Mouse (Mus musculus) spleen, embryonic (tissue): ENCODE measurements at regions not wholly inside any gene's neighbourhood (a gene's known extent, or its start where the extent isn't known, plus 50 kb on each side); places are given as distances from the start of the nearest gene placed in this dataset.

Source experiments
- CTCF ChIA-PET: fragments of 350-600 bp; sonication (Branson Sonifier 250); formaldehyde crosslinking; loops from one replicate; lab custom pipeline; 2022; lab: Charles Lee

DNA sequence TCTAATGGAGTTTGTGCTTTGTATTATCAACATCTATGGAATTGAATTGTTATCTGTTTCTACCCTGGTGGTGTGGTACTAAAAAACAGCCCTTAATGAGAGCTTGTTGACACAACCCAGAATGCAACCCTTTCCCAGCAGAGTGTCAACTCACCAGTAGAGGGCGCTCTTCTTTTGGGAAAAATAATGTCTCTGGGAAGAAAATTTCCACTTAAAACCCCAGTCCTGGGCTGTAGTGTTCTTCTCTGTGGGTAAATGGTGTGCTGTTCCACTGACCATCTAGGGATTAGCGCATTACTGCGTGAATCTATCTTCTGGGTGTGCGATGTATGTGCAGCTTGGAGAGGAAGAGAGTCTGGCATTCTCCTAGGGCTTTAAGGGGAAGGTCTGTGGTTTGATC is 106.5 kb upstream of the Slc30a5 start:
- CTCF ChIA-PET = interaction anchor here (0.8 kb wide), 1 partner anchor 388 kb away, joined by 3 read pairs; no protein-coding TSS in a partner anchor

- CTCF ChIA-PET = no interaction called here
These were observed 100.0 kb upstream of the Slc30a5 start for GRCm38 (mm10) chr13:100933265-100933664.

DNA sequence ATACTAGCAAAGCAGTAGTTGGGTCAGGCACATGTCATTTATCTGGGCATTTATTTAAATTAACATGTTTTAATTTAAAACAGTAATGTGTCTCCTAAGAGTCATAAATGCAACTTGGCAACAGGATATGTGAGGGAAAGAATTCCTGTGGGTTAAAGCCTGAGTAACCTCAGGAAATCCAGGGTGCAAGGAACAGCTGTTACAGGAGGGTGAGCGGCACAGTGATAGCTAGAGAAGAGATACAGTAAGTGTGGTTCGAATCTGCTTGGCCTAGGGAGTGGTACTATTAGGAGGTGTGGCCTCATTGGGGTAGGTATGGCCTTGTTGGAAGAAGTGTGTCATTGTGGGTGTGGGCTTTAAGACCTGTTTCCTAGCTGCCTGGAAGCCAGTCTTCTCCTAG is 66.3 kb upstream of the Slc30a5 start:
- CTCF ChIA-PET = no interaction called here

GRCm38 (mm10) chr13:100893871-100894270 is 60.6 kb upstream of the Slc30a5 start:
- CTCF ChIA-PET = no interaction called here

GRCm38 (mm10) chr13:100893096-100893495 is 59.9 kb upstream of the Slc30a5 start:
- CTCF ChIA-PET = interaction anchor here (0.7 kb wide), 1 partner anchor 8 kb away, joined by 5 read pairs; no protein-coding TSS in a partner anchor

- CTCF ChIA-PET = interaction anchor here (0.7 kb wide), 1 partner anchor 9 kb away, joined by 5 read pairs; no protein-coding TSS in a partner anchor
These were observed 59.4 kb upstream of the Slc30a5 start for GRCm38 (mm10) chr13:100892647-100893071.

DNA sequence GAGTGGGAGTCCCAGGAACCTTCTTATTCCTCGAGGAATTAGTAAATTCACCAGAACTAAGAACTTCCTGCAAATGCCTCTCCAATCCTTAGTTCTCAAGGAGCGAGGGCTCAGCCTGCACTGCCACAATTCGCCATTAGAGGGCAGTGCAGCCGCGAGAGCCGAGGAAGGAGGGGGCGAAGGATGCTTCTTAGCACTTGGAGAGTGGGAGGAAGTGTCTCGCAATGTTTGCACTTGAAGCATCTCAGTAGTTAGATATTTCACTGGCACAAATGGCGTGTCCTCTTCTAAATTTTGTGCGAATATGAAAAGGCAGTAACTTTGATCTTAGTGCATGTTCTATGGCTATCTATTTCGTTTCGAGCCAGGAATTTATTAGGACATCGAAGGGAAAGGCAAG is 59.0 kb upstream of the Slc30a5 start:
- CTCF ChIA-PET = no interaction called here

DNA sequence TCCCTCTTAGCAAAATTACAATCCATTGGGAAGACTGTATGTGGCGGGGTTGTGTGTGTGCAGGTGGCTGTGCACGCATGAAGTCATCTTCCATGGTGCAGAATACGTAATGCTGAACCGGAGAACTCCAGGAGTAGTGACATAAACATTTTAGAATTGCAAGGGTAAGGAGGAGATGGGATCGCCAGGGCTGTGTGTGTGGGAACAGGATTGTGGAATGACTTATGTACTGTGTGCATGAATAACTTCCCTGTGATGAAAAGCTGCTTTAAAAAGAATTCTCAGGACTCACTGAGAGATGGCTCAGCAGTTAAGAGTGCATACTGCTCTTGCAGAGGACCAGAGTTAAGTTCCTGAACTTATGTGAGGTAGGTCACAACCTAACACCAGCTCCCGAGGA is 57.2 kb upstream of the Slc30a5 start:
- CTCF ChIA-PET = no interaction called here

DNA sequence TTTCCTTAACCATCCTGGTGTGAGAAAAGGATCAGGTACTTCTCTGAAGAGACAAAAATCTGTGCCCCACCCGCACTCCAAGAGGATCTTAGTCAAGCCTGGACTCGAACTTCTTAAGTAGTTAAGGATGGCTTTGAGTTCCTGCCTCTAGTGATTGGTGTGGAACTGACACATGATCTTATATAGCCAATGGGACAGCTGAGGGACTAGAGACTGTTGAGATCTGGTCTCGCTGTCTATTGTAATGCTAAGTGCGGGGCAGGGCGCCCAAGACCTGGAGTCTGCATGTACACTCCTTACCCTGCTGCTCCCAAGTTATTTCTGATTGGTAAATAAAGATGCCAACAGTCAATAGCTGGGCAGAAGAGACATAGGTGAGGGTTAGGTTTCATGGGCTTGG is 55.3 kb upstream of the Slc30a5 start:
- CTCF ChIA-PET = no interaction called here

GRCm38 (mm10) chr13:100883711-100884110 is 50.5 kb upstream of the Slc30a5 start:
- CTCF ChIA-PET = no interaction called here
